12 mouse cellular contexts compared by ENCODE assay signal in genomic region chr2:132444442-132445161, GRCm38 (mm10). TPM values are rescaled to one million over a fixed set of nuclear protein-coding genes. Genes with fewer than 3 reads are reported as not detected.
DNase-seq lines count a peak whose midpoint lies in the region; ATAC-seq and TF ChIP-seq lines count a peak whose summit lies in the region.
"Had no signal": no experiment of that assay in that cellular context is flagged by ENCODE, and none has a peak within 500 bp of the region (broad histone marks: within the 10 kb centered on the region; RNA-seq: fewer than 3 reads in every experiment).

No protein-coding gene starts in this region.

- H3K9ac ChIP-seq in forebrain, embryonic 16.5 days (replicated peaks; ENCODE audit: low read depth, low read length): no peak overlapping the region
- no peak overlapping the region for H3K9ac ChIP-seq in heart, adult 2 months (ENCODE audit: low read depth, low read length)
- H3K9ac ChIP-seq: liver, embryonic 15.5 days had no signal

- H3K9me3 ChIP-seq in forebrain, embryonic 16.5 days (ENCODE audit: control insufficient read depth, low read length): no peaks in the 10 kb centered on the region
- H3K9me3 ChIP-seq: liver, embryonic 15.5 days had no signal

- no peaks in the 10 kb centered on the region for H3K79me2 ChIP-seq in heart, adult 2 months (replicated peaks; ENCODE audit: control insufficient read depth, insufficient read depth, low read length)

- no peak for TF ChIP-seq CTCF in brain, embryonic 14.5 days (IDR thresholded peaks at IDR 0.05; ENCODE audit: borderline replicate concordance, extremely low read depth, insufficient read depth, insufficient read length)
- no peak for TF ChIP-seq CTCF in heart, adult 2 months (IDR thresholded peaks at IDR 0.05)

- DNase-seq in heart, adult 11 months: peak; percentile 39
- DNase-seq in heart, postnatal 10 days: no peak
- DNase-seq in brain, embryonic 14.5 days (ENCODE audit: low read depth): peak; percentile 94
- DNase-seq in mesoderm, embryonic 11.5 days (ENCODE audit: low read depth, low spot score): peak; percentile 48
- no peak for DNase-seq in heart, adult 2 months
- DNase-seq in natural killer cell, adult 2 months (ENCODE audit: low spot score in 2 of 2): no peak
- DNase-seq: cerebellum, postnatal 10 days had no signal

- intact Hi-C loops in heart, postnatal 10 days (cut with DNase I): no loop called here
- intact Hi-C loops in heart, adult 2 months (cut with DNase I): no loop called here

- no peaks in the 10 kb centered on the region for H3K36me3 ChIP-seq in forebrain, embryonic 16.5 days (ENCODE audit: control insufficient read depth, insufficient read depth)
- no peaks in the 10 kb centered on the region for H3K36me3 ChIP-seq in heart, adult 2 months (ENCODE audit: control insufficient read depth, insufficient read depth, low read length)
- H3K36me3 ChIP-seq: liver, embryonic 15.5 days had no signal

- no peak for TF ChIP-seq POLR2A in brain, embryonic 14.5 days (IDR thresholded peaks at IDR 0.05; ENCODE audit: borderline replicate concordance, extremely low read depth, insufficient read depth, insufficient read length, poor library complexity, severe bottlenecking)
- no peak for TF ChIP-seq POLR2A in heart, adult 2 months (IDR thresholded peaks at IDR 0.05; ENCODE audit: insufficient read depth, low read depth, low read length)

- H3K4me3 ChIP-seq in forebrain, embryonic 16.5 days (replicated peaks; ENCODE audit: low read length): no peak overlapping the region
- no peak overlapping the region for H3K4me3 ChIP-seq in heart, adult 2 months
- H3K4me3 ChIP-seq: liver, embryonic 15.5 days had no signal

- WGBS in forebrain, embryonic 16.5 days: 4% methylated on average over 11 of the region's 11 CpGs
- 47% methylated on average over 11 of the region's 11 CpGs for WGBS in heart, adult 2 months

- no peak for TF ChIP-seq EP300 in heart, adult 2 months (IDR thresholded peaks at IDR 0.05; ENCODE audit: insufficient read depth, low read depth, low read length)

- peak overlapping the region; percentile 8; the same call in 1 of the 2 replicates for H3K4me2 ChIP-seq in forebrain, embryonic 16.5 days (ENCODE audit: low read length)
- H3K4me2 ChIP-seq: liver, embryonic 15.5 days had no signal

- H3K4me1 ChIP-seq in forebrain, embryonic 16.5 days (replicated peaks; ENCODE audit: control insufficient read depth, insufficient read depth, low read length): peaks cover 21% of the 10 kb centered on the region
- no peaks in the 10 kb centered on the region for H3K4me1 ChIP-seq in heart, adult 2 months (ENCODE audit: control insufficient read depth, insufficient read depth, low read length)
- H3K4me1 ChIP-seq: liver, embryonic 15.5 days had no signal

- peak; percentile 83 for ATAC-seq in forebrain, embryonic 16.5 days
- no peak for ATAC-seq in granulocyte monocyte progenitor cell, adult 5-6 weeks (replicated peaks; ENCODE audit: poor library complexity, severe bottlenecking)

- H3K27ac ChIP-seq in forebrain, embryonic 16.5 days (ENCODE audit: low read length): peak overlapping the region; percentile 52; the same call in 1 of the 2 replicates
- H3K27ac ChIP-seq in heart, adult 2 months: no peak overlapping the region
- H3K27ac ChIP-seq: liver, embryonic 15.5 days had no signal

- H3K27me3 ChIP-seq in forebrain, embryonic 16.5 days (replicated peaks; ENCODE audit: control insufficient read depth, insufficient read depth, low read length): no peaks in the 10 kb centered on the region
- H3K27me3 ChIP-seq in heart, adult 2 months (ENCODE audit: control insufficient read depth, insufficient read depth, low read length): no peaks in the 10 kb centered on the region

RNA-seq across cellular contexts. Expression of gene Prokr2, which starts 59.4 kb away (rescaled TPM):
- total RNA-seq in heart, postnatal 10 days (2021): under 1 TPM in 1 of 2 experiments, not detected in 1; 0.15 TPM
- 3.5 and 5.7 TPM in 2 replicates for polyA plus RNA-seq in brain, embryonic 14.5 days (2012; rRNA removed)
- 6.1 and 6.7 TPM in 2 replicates for polyA plus RNA-seq in forebrain, embryonic 16.5 days (2015; fragmentation: Nextera tagmentation; extraction: Ambion mirVana)
- total RNA-seq in heart, adult 2 months (2021): under 1 TPM; 0.08 to 0.11 TPM
- 0.04 and 0.26 TPM in 2 replicates for polyA plus RNA-seq in heart, adult 2 months (2012; rRNA removed)
- total RNA-seq in granulocyte monocyte progenitor cell, adult 5-6 weeks (2014; fragmentation: Nextera tagmentation): not detected in 2 replicates
- not detected in 2 replicates for total RNA-seq in granulocyte monocyte progenitor cell, adult 5-6 weeks (2017)
- total RNA-seq: MEL; monocyte, adult 5-6 weeks had no signal

Comparison
In these comparisons a context has a peak if more than half of its experiments do, and no peak if none do; other contexts are left out.
1. DNase-seq: peak in heart, adult 11 months (single experiment), brain, embryonic 14.5 days (single experiment) and mesoderm, embryonic 11.5 days (single experiment); none in heart, postnatal 10 days (0 of 2), heart, adult 2 months (0 of 2) and natural killer cell, adult 2 months (0 of 2).